Mouse (Mus musculus) MEL (cell line): ENCODE results near the gene Ppp1ca. TPM values are rescaled to one million over a fixed set of nuclear protein-coding genes. Genes with fewer than 3 reads are reported as not detected.

Experiments used
- DNase-seq: peaks from one replicate; pipeline ENCODE4 v3.0.0; 2011; ENCODE audit warnings: low read depth, low spot score
- H3K27ac ChIP-seq: 2 replicates; pipeline ENCODE4 v1.5.1; 2012; ENCODE audit warnings: low read depth, mild to moderate bottlenecking, control low read depth, low read length, moderate library complexity; ENCODE audit not compliant: control insufficient read depth
- H3K27me3 ChIP-seq, 2 experiments: fragments of 150-350 bp in 1 of 2; sonication (generic) in 1 of 2; 2 replicates each; pipeline ENCODE4 v1.6.1; 2012; ENCODE audit warnings: low read length in 2 of 2, mild to moderate bottlenecking in 2 of 2, improper control_type of control experiment in 1 of 2, moderate library complexity in 1 of 2; ENCODE audit not compliant: insufficient read depth in 2 of 2, control insufficient read depth in 1 of 2
- H3K36me3 ChIP-seq, 2 experiments: 2 replicates each; pipeline ENCODE4 v1.6.1; 2012 to 2014; ENCODE audit warnings: low read length in 2 of 2, improper control_type of control experiment in 1 of 2, inconsistent platforms in 1 of 2, mild to moderate bottlenecking in 1 of 2; ENCODE audit not compliant: insufficient read depth in 2 of 2, control insufficient read depth in 1 of 2
- H3K4me1 ChIP-seq, 2 experiments: fragments of 150-350 bp in 1 of 2; sonication (generic) in 1 of 2; 2 replicates each; pipeline ENCODE4 v1.6.1; 2012; ENCODE audit warnings: low read length in 2 of 2, improper control_type of control experiment in 1 of 2, mild to moderate bottlenecking in 1 of 2; ENCODE audit not compliant: insufficient read depth in 2 of 2, control insufficient read depth in 1 of 2
- H3K4me3 ChIP-seq, 2 experiments: fragments of 150-350 bp in 1 of 2; sonication (generic) in 1 of 2; 2 replicates each; pipeline ENCODE4 v1.5.1; 2012; ENCODE audit warnings: low read depth in 2 of 2, low read length in 2 of 2, mild to moderate bottlenecking in 2 of 2, moderate library complexity in 2 of 2, control low read depth in 1 of 2, improper control_type of control experiment in 1 of 2; ENCODE audit not compliant: control insufficient read depth in 1 of 2, insufficient read depth in 1 of 2
- H3K79me2 ChIP-seq: 2 replicates; pipeline ENCODE4 v1.6.1; 2012; ENCODE audit warnings: mild to moderate bottlenecking, low read length, moderate library complexity; ENCODE audit not compliant: control insufficient read depth, poor library complexity, insufficient read depth
- H3K9ac ChIP-seq: 2 replicates; pipeline ENCODE4 v1.6.1; 2012; ENCODE audit warnings: low read depth, mild to moderate bottlenecking, control low read depth, low read length, moderate library complexity; ENCODE audit not compliant: control insufficient read depth, poor library complexity, severe bottlenecking
- H3K9me3 ChIP-seq: fragments of 150-350 bp; sonication (generic); replicated peaks from 2 replicates; pipeline ENCODE4 v1.6.1; 2012; ENCODE audit warnings: mild to moderate bottlenecking, low read length, improper control_type of control experiment, moderate library complexity; ENCODE audit not compliant: insufficient read depth
- BHLHE40 ChIP-seq: IDR thresholded peaks from 2 replicates; pipeline ENCODE4 v1.6.1; 2012; ENCODE audit warnings: low read depth, mild to moderate bottlenecking, inconsistent platforms, low read length, improper control_type of control experiment, borderline replicate concordance
- CHD2 ChIP-seq: IDR thresholded peaks from 2 replicates; pipeline ENCODE4 v1.6.1; 2011; ENCODE audit warnings: low read length, improper control_type of control experiment
- CTCF ChIP-seq, 3 experiments: IDR thresholded peaks in 2 of 3; conservative IDR thresholded peaks in 1 of 3; 2 replicates each; pipeline ENCODE4 v1.5.1; 2011 to 2012; ENCODE audit warnings: low read length in 3 of 3, low read depth in 2 of 3, mild to moderate bottlenecking in 2 of 3, improper control_type of control experiment in 1 of 3, inconsistent platforms in 1 of 3, mixed read lengths in 1 of 3, moderate library complexity in 1 of 3; ENCODE audit not compliant: control insufficient read depth in 1 of 3, insufficient read depth in 1 of 3, poor library complexity in 1 of 3, severe bottlenecking in 1 of 3
- GATA1 ChIP-seq: IDR thresholded peaks from 2 replicates; pipeline ENCODE4 v1.6.1; 2011; ENCODE audit warnings: low read depth, low read length, improper control_type of control experiment
- HCFC1 ChIP-seq: IDR thresholded peaks from 2 replicates; pipeline ENCODE4 v1.6.1; 2012; ENCODE audit warnings: low read depth, mild to moderate bottlenecking, inconsistent platforms, low read length, improper control_type of control experiment, moderate library complexity
- KAT2A ChIP-seq: conservative IDR thresholded peaks from 2 replicates; pipeline ENCODE4 v1.6.1; 2012; ENCODE audit warnings: low read depth, low read length, improper control_type of control experiment, inconsistent platforms
- MAX ChIP-seq: IDR thresholded peaks from 2 replicates; pipeline ENCODE4 v1.6.1; 2011; ENCODE audit warnings: low read length, improper control_type of control experiment
- MXI1 ChIP-seq: IDR thresholded peaks from 2 replicates; pipeline ENCODE4 v1.6.1; 2011; ENCODE audit warnings: mild to moderate bottlenecking, low read depth, low read length, improper control_type of control experiment
- MYB ChIP-seq: IDR thresholded peaks from 2 replicates; pipeline ENCODE4 v1.6.1; 2011; ENCODE audit warnings: mild to moderate bottlenecking, low read depth, low read length, improper control_type of control experiment
- NRF1 ChIP-seq: IDR thresholded peaks from 2 replicates; pipeline ENCODE4 v1.6.1; 2014; ENCODE audit warnings: low read depth, mild to moderate bottlenecking, inconsistent platforms, low read length, improper control_type of control experiment, moderate library complexity; ENCODE audit not compliant: poor library complexity, insufficient read depth, severe bottlenecking
- POLR2A ChIP-seq, 2 experiments: IDR thresholded peaks; 2 replicates each; pipeline ENCODE4 v1.6.1; 2011 to 2012; ENCODE audit warnings: low read length in 2 of 2, mild to moderate bottlenecking in 2 of 2, control low read depth in 1 of 2, improper control_type of control experiment in 1 of 2, low read depth in 1 of 2, moderate library complexity in 1 of 2; ENCODE audit not compliant: control insufficient read depth in 1 of 2, insufficient read depth in 1 of 2, poor library complexity in 1 of 2
- POLR2AphosphoS2 ChIP-seq: IDR thresholded peaks from 2 replicates; pipeline ENCODE4 v1.6.1; 2011; ENCODE audit warnings: low read length, improper control_type of control experiment
- POLR2AphosphoS5 ChIP-seq: IDR thresholded peaks from 2 replicates; pipeline ENCODE4 v1.6.1; 2012; ENCODE audit warnings: low read depth, borderline replicate concordance, mild to moderate bottlenecking, inconsistent platforms, low read length, moderate library complexity, mixed read lengths
- RAD21 ChIP-seq: IDR thresholded peaks from 2 replicates; pipeline ENCODE4 v1.6.1; 2011; ENCODE audit warnings: mild to moderate bottlenecking, low read depth, low read length, improper control_type of control experiment
- RCOR1 ChIP-seq: IDR thresholded peaks from 2 replicates; pipeline ENCODE4 v1.6.1; 2012; ENCODE audit warnings: low read depth, mild to moderate bottlenecking, inconsistent platforms, low read length, improper control_type of control experiment
- SIN3A ChIP-seq: IDR thresholded peaks from 2 replicates; pipeline ENCODE4 v1.6.1; 2012; ENCODE audit warnings: low read length, improper control_type of control experiment, inconsistent platforms
- SMC3 ChIP-seq: IDR thresholded peaks from 2 replicates; pipeline ENCODE4 v1.6.1; 2011; ENCODE audit warnings: low read depth, low read length, improper control_type of control experiment
- TBP ChIP-seq: IDR thresholded peaks from 2 replicates; pipeline ENCODE4 v1.8.0; 2011; ENCODE audit warnings: low read depth, low read length, improper control_type of control experiment
- UBTF ChIP-seq: IDR thresholded peaks from 2 replicates; pipeline ENCODE4 v1.6.1; 2012; ENCODE audit warnings: low read depth, mild to moderate bottlenecking, inconsistent platforms, low read length, improper control_type of control experiment, moderate library complexity, borderline replicate concordance; ENCODE audit not compliant: insufficient read depth
- USF1 ChIP-seq: IDR thresholded peaks from 2 replicates; pipeline ENCODE4 v1.6.1; 2014; ENCODE audit warnings: low read depth, mild to moderate bottlenecking, inconsistent platforms, low read length, improper control_type of control experiment, moderate library complexity
- USF2 ChIP-seq, 2 experiments: IDR thresholded peaks; 2 replicates each; pipeline ENCODE4 v1.6.1; 2011 to 2012; ENCODE audit warnings: improper control_type of control experiment in 2 of 2, low read length in 2 of 2, borderline replicate concordance in 1 of 2, inconsistent platforms in 1 of 2, low read depth in 1 of 2, mild to moderate bottlenecking in 1 of 2; ENCODE audit not compliant: insufficient read depth in 1 of 2
- ZC3H11A ChIP-seq: IDR thresholded peaks from 2 replicates; pipeline ENCODE4 v1.6.1; 2012; ENCODE audit warnings: low read depth, mild to moderate bottlenecking, inconsistent platforms, low read length, improper control_type of control experiment
- polyA plus RNA-seq, 2 experiments: library from polyadenylated mRNA; stranded (reverse) in 1 of 2; unstranded in 1 of 2; fragments of >175 nt in 1 of 2; fragments of >200 nt in 1 of 2; gene quantifications; 2 replicates each; pipeline versions ENCODE4 v1.2.1 to v1.2.4; 2012; ENCODE audit warnings: low replicate concordance in 2 of 2, low read depth in 1 of 2; ENCODE audit not compliant: insufficient read length in 2 of 2, insufficient read depth in 1 of 2, missing spikeins in 1 of 2
- total RNA-seq: library from RNA; depleted of rRNA; stranded (reverse); fragments of 300-350 nt; gene quantifications from 2 replicates; pipeline ENCODE4 v1.2.3, GENCODE M21; 2012

The Ppp1ca gene
- total and polyA plus RNA-seq, 3 experiments = 453 to 505 (median 455) TPM

- no peaks in the 10 kb centered on the region; the same call in 1 of the 2 replicates for H3K79me2 ChIP-seq
- no peak overlapping the region for H3K27ac ChIP-seq
- peaks cover 0 to 21% of the 10 kb centered on the region in 2 experiments; a peak in 2 of 4 replicates for H3K36me3 ChIP-seq
- DNase-seq = peak; percentile 73
- H3K27me3 ChIP-seq = peaks cover 0 to 2% of the 10 kb centered on the region in 2 experiments; a peak in 1 of 4 replicates
- no peaks in the 10 kb centered on the region for H3K9me3 ChIP-seq
- H3K9ac ChIP-seq = no peak overlapping the region
- H3K4me1 ChIP-seq = peaks cover 7 to 29% of the 10 kb centered on the region in 2 experiments
- TF ChIP-seq GATA1 (no peak), ZC3H11A (peak; percentile 94), MYB (no peak), RCOR1 (no peak), SIN3A (peak; percentile 47; the same call in 1 of the 2 replicates), SMC3 (peak; percentile 94), POLR2AphosphoS2 (no peak), BHLHE40 (0 out of 2 replicates have a peak, but pooled peaks have one; percentile 11), USF2 (IDR thresholded peaks at IDR 0.05; ENCODE audit: borderline replicate concordance in 1 of 2, insufficient read depth in 1 of 2, low read depth in 1 of 2, low read length in 2 of 2) (no peak), UBTF (no peak), POLR2A (IDR thresholded peaks at IDR 0.05; ENCODE audit: control insufficient read depth in 1 of 2, insufficient read depth in 1 of 2, low read depth in 1 of 2, low read length in 2 of 2, poor library complexity in 1 of 2) (no peak), RAD21 (peak; percentile 96), CTCF (IDR thresholded peaks at IDR 0.05 in 2 of 3, conservative IDR thresholded peaks at IDR 0.05 in 1 of 3; ENCODE audit: control insufficient read depth in 1 of 3, insufficient read depth in 1 of 3, low read depth in 2 of 3, low read length in 3 of 3, poor library complexity in 1 of 3, severe bottlenecking in 1 of 3) (peak; percentile 93 to 97 (median 95)), CHD2 (no peak), USF1 (no peak), POLR2AphosphoS5 (no peak), MXI1 (0 out of 2 replicates have a peak, but pooled peaks have one; percentile 21), HCFC1 (0 out of 2 replicates have a peak, but pooled peaks have one; percentile 22), NRF1 (no peak)
- no peak overlapping the region for H3K4me3 ChIP-seq
Measured at GRCm38 (mm10) chr19:4206971-4207370, 15.1 kb downstream of the Ppp1ca start.

- TF ChIP-seq BHLHE40 = no peak
- TF ChIP-seq NRF1 = no peak
- TF ChIP-seq CHD2 = no peak
- no peak for TF ChIP-seq TBP
- no peak for TF ChIP-seq SMC3
- TF ChIP-seq MAX = no peak
- no peak for TF ChIP-seq POLR2AphosphoS5
- no peak for TF ChIP-seq KAT2A
- TF ChIP-seq SIN3A = no peak
- H3K79me2 ChIP-seq = no peaks in the 10 kb centered on the region; the same call in 1 of the 2 replicates
- no peaks in the 10 kb centered on the region for H3K9me3 ChIP-seq
- H3K4me1 ChIP-seq = peaks cover 2 to 25% of the 10 kb centered on the region in 2 experiments
- H3K27ac ChIP-seq = no peak overlapping the region
- H3K4me3 ChIP-seq = no peak overlapping the region
- H3K9ac ChIP-seq = no peak overlapping the region
- H3K27me3 ChIP-seq = peaks cover 0 to 5% of the 10 kb centered on the region in 2 experiments; a peak in 2 of 4 replicates
- H3K36me3 ChIP-seq = peaks cover 0 to 11% of the 10 kb centered on the region in 2 experiments; a peak in 1 of 4 replicates
- no peak for DNase-seq
Measured at GRCm38 (mm10) chr19:4208563-4208962, 16.7 kb downstream of the Ppp1ca start.
